Mouse (Mus musculus) C2C12 (cell line): ENCODE data around the gene Slc41a2. TPM values are rescaled to one million over a fixed set of nuclear protein-coding genes. Genes with fewer than 3 reads are reported as not detected.

Experiments
- H3K27me3 ChIP-seq: one replicate; pipeline ENCODE4 v1.6.1; 2011; ENCODE audit not compliant: control insufficient read depth, insufficient read depth, insufficient read length
- H3K36me3 ChIP-seq: one replicate; pipeline ENCODE4 v1.6.1; 2011; ENCODE audit not compliant: control insufficient read depth, insufficient read depth
- H3K4me3 ChIP-seq: one replicate; pipeline ENCODE4 v1.5.1; 2011; ENCODE audit warnings: mild to moderate bottlenecking, control low read depth; ENCODE audit not compliant: poor library complexity, insufficient read depth, severe bottlenecking
- H3K79me2 ChIP-seq: one replicate; pipeline ENCODE4 v1.6.1; 2011; ENCODE audit not compliant: control insufficient read depth, insufficient read depth
- H3K79me3 ChIP-seq: one replicate; pipeline ENCODE4 v1.6.1; 2011; ENCODE audit warnings: low read depth, control low read depth
- H3ac ChIP-seq: one replicate; pipeline ENCODE3; 2011; ENCODE audit warnings: low read depth; ENCODE audit not compliant: control insufficient read depth, insufficient read length
- CEBPB ChIP-seq: IDR thresholded peaks from one replicate; pipeline ENCODE4 v1.6.1; 2011; ENCODE audit warnings: low read depth, mild to moderate bottlenecking, control low read depth, moderate library complexity
- CTCF ChIP-seq: IDR thresholded peaks from one replicate; pipeline ENCODE4 v1.5.1; 2011; ENCODE audit not compliant: control insufficient read depth, insufficient read depth, insufficient read length
- FOSL1 ChIP-seq: IDR thresholded peaks from one replicate; pipeline ENCODE4 v1.8.0; 2011; ENCODE audit warnings: mild to moderate bottlenecking, low read length; ENCODE audit not compliant: poor library complexity, insufficient read depth, severe bottlenecking
- MAX ChIP-seq: IDR thresholded peaks from one replicate; pipeline ENCODE4 v1.6.1; 2011; ENCODE audit warnings: mild to moderate bottlenecking, control low read depth
- MYOD1 ChIP-seq: IDR thresholded peaks from one replicate; pipeline ENCODE4 v1.6.1; 2011; ENCODE audit warnings: low read depth; ENCODE audit not compliant: control insufficient read depth, insufficient read length
- MYOG ChIP-seq: IDR thresholded peaks from one replicate; pipeline ENCODE4 v1.6.1; 2011; ENCODE audit not compliant: control insufficient read depth, insufficient read length; ENCODE audit errors: extremely low read depth
- USF1 ChIP-seq: IDR thresholded peaks from one replicate; pipeline ENCODE4 v1.6.1; 2011; ENCODE audit warnings: low read depth, mild to moderate bottlenecking, control low read depth, moderate library complexity
- polyA plus RNA-seq: library from polyadenylated mRNA; unstranded; fragments of >200 nt; fragmentation: generic; extraction: Trizol; gene quantifications from one replicate; pipeline ENCODE4 v1.2.1, GENCODE M21; 2012; ENCODE audit warnings: missing spikeins

Slc41a2 gene
- polyA plus RNA-seq, 1 experiment: 6.5 TPM

DNA sequence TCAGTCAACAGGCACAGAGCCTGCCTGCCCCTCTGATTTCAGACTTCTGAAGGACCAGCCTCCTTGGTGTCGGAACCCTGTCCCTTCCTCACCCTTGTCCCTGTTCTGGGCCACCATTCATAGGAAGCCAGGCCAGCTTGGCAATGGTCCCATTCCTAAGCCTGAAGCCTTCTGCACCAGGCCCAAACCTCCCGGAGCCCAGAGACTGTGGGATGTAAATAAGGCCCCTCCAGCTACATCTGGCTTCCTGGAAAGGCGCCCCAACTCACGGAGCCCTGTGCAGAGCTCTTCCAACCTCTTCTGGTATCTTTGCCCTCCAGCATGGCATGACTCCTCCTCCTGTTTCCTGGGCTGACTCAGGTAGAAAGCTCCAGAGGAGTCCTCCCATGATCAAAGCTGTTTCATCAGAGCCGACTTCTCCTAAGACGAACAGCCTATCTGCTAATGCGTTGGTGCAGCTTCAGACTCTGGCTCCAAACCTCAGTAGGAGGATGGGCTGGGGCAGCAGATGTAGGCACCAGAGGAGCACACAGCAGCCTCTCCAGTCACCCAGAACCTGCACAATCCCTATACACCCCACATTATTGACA lies 153.1 kb downstream of the Slc41a2 start:
- peaks cover 13% of the 10 kb centered on the region for H3K79me2 ChIP-seq
- no peak overlapping the region for H3ac ChIP-seq
- no peaks in the 10 kb centered on the region for H3K79me3 ChIP-seq
- no peak for TF ChIP-seq MYOD1
- no peak overlapping the region for H3K4me3 ChIP-seq
- H3K36me3 ChIP-seq: no peaks in the 10 kb centered on the region
- no peaks in the 10 kb centered on the region for H3K27me3 ChIP-seq

DNA sequence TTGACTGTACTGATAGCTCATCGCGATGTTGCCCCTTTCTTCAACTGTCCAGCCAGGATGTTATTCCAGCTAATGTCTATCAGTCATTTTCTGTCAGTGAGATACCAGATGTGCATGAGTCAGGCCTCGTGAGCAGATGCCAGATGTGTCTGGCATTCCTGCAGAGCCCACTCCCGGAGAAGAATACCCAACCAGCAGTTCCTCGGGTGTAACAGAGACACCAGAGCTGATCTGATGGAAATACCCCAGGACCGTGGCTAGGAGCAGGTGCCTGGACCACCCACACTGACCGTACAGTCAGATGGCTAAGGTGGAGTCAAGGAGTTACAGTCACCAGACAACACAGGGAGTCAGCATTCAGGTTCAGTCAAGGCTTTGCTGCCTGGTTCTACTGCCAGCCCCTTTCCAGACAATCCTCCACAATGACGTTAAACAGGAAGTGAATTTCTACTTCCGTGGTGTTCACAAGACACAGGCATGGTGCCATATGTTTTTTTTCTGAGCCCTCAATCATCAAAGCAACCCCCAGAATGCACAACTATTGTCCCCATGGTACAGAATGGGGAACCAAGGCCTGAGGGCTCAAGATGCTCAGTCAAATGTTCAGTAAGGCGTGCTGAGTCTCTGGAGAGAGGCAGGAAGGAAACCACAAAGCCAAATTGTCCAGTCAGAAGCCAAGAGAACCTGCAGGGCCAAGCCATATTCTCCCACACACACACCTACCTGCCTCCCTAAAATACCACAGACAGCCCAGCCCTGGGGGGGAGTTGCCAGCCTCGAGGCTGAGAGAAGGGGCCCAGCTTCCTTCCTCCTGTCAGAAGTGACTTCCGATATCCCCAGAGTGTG lies 153.8 kb downstream of the Slc41a2 start:
- peaks cover 13% of the 10 kb centered on the region for H3K79me2 ChIP-seq
- H3K27me3 ChIP-seq: no peaks in the 10 kb centered on the region
- H3K4me3 ChIP-seq: no peak overlapping the region
- no peaks in the 10 kb centered on the region for H3K36me3 ChIP-seq
- no peak for TF ChIP-seq USF1
- peak; percentile 78 for TF ChIP-seq MAX
- no peak for TF ChIP-seq MYOG
- TF ChIP-seq CEBPB: no peak
- peak; percentile 98 for TF ChIP-seq MYOD1
- TF ChIP-seq FOSL1: peak; percentile 77
- no peak for TF ChIP-seq CTCF
- H3K79me3 ChIP-seq: no peaks in the 10 kb centered on the region
- H3ac ChIP-seq: no peak overlapping the region

DNA sequence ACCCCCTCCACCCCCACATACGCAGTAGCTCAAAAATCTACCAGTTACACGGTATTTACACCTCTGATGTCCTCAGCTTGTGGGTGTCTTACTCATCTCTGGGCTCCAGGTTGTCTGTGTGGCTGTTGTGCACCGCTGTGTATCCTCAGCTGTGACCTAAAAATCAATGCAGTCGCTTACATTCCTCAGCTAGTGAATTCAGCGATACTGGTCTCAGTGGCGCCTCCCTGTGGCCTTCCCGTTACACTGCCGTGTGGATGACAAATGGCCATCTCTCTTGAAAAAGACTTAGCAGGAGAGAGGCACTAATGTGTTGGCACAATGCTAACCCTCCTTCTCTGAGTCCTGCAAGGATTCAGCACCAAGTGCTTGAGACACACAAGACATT lies 155.1 kb downstream of the Slc41a2 start:
- TF ChIP-seq CTCF (peak; percentile 12), FOSL1 (no peak)
- H3K27me3 ChIP-seq: no peaks in the 10 kb centered on the region
- H3K79me2 ChIP-seq: peaks cover 13% of the 10 kb centered on the region
- no peak overlapping the region for H3ac ChIP-seq
- H3K4me3 ChIP-seq: no peak overlapping the region
- H3K36me3 ChIP-seq: no peaks in the 10 kb centered on the region
- no peaks in the 10 kb centered on the region for H3K79me3 ChIP-seq

DNA sequence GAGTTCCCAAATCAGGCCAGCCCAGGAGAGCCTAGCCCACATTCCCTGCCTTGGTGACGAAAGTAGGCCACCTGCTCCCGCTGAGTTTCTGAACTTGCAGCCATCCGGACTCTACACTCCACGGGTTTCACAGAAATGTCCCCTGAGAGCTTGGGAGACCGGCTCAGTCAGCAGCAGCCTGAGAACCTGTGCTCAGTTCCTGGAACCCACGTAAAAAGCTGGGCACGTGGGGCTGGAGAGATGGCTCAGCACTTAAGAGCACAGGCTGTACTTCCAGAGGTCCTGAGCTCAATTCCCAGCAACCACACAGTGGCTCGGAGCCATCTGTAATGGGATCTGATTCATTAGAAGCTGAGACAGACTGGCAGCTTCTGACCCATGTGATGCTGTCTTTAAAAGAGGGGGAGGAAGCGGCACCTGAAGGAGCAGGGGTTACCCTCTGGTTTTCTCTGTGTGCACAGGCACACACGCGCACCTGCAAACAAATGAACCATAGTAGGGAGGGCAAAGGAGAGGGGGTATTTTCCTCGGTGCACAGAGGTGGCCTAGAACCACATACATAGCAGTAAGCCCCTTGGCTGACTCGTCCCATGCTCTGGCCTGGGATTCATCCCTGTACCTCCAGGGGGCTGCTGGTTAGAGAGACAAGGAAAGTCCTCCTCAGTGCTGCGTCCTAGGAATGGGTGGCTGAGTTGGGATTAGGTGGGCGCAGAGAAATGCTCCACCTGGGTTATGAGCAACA lies 155.7 kb downstream of the Slc41a2 start:
- Histone ChIP-seq H3K27me3 (no peaks in the 10 kb centered on the region), H3K4me3 (no peak overlapping the region), H3K79me3 (no peaks in the 10 kb centered on the region), H3K79me2 (peaks cover 9% of the 10 kb centered on the region), H3ac (no peak overlapping the region), H3K36me3 (no peaks in the 10 kb centered on the region)
- TF ChIP-seq USF1: peak; percentile 32
- TF ChIP-seq FOSL1: no peak

Other genes starting within 250 kb of the Slc41a2 start
- gene D10Wsu102e, start 22.3 kb upstream of the Slc41a2 start, polyA plus RNA-seq: 0.75 TPM
- 17.5 TPM for gene Aldh1l2, start 196.3 kb upstream of the Slc41a2 start, polyA plus RNA-seq
- gene Washc4, start 205.9 kb upstream of the Slc41a2 start, polyA plus RNA-seq: 4.5 TPM